In the genomic region with DNA sequence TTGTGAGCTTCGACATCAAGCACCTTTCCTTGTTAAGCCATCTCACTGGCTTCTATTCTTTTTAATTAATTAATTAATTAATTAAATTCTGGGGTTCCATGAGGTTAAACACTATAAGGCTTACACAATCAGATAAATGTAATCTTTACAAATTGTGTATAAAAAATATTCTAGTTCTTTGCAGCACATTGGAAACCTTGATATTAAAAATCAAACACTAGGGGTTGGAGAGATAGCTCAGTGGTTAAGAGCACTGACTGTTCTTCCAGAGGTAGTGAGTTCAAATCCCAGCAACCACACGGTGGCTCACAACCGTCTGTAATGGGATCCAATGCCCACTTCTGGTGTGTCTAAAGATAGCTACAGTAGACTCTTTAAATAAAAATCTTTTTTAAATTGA, we compare ENCODE assay signal across 40 mouse cellular contexts. TPM values are rescaled to one million over a fixed set of nuclear protein-coding genes. Genes with fewer than 3 reads are reported as not detected.
"Had no signal": no experiment of that assay in that cellular context is flagged by ENCODE, and none has a peak within 500 bp of the region (broad histone marks: within the 10 kb centered on the region; RNA-seq: fewer than 3 reads in every experiment).

No protein-coding gene starts in this region.

- H3K27me3 ChIP-seq: limb, embryonic 12.5 days; limb, embryonic 13.5 days; limb, embryonic 15.5 days; liver, embryonic 12.5 days; liver, embryonic 13.5 days; liver, embryonic 15.5 days; lung, embryonic 15.5 days; megakaryocyte, embryonic 14.5 days; midbrain, embryonic 12.5 days; midbrain, embryonic 13.5 days; midbrain, embryonic 15.5 days; neural tube, embryonic 12.5 days had no signal

- ATAC-seq: liver, embryonic 12.5 days; liver, postnatal 0 days; lung, postnatal 0 days; midbrain, embryonic 13.5 days; midbrain, embryonic 15.5 days; midbrain, embryonic 16.5 days had no signal

- DNase-seq: left cerebral cortex, postnatal 4 days; liver, embryonic 13.5 days; liver, postnatal 0 days; lung, adult 18-20 months; lung, adult 2 months; lung, embryonic 14.5 days; lung, postnatal 10 days; lung, postnatal 14 days; lung, postnatal 36 days; lung, postnatal 4 days; midbrain, embryonic 14.5 days had no signal

- H3K4me3 ChIP-seq: limb, embryonic 10.5 days; limb, embryonic 12.5 days; limb, embryonic 13.5 days; limb, embryonic 15.5 days; liver, embryonic 12.5 days; liver, embryonic 13.5 days; liver, embryonic 15.5 days; lung, embryonic 15.5 days; megakaryocyte, embryonic 14.5 days; midbrain, embryonic 10.5 days; midbrain, embryonic 12.5 days; midbrain, embryonic 13.5 days; midbrain, embryonic 15.5 days; myocyte; neural tube, embryonic 12.5 days had no signal

- H3K9ac ChIP-seq: limb, embryonic 12.5 days; limb, embryonic 13.5 days; limb, embryonic 15.5 days; liver, embryonic 12.5 days; liver, embryonic 13.5 days; liver, embryonic 14.5 days; liver, embryonic 15.5 days; liver, postnatal 0 days; lung, embryonic 14.5 days; lung, embryonic 15.5 days; midbrain, embryonic 12.5 days; midbrain, embryonic 13.5 days; midbrain, embryonic 15.5 days; neural tube, embryonic 12.5 days had no signal

- H3K4me1 ChIP-seq: limb, embryonic 12.5 days; lung, embryonic 15.5 days; midbrain, embryonic 10.5 days; midbrain, embryonic 12.5 days; midbrain, embryonic 13.5 days; midbrain, embryonic 15.5 days; neural tube, embryonic 12.5 days had no signal

- H3K9me3 ChIP-seq: limb, embryonic 10.5 days; limb, embryonic 12.5 days; limb, embryonic 13.5 days; limb, embryonic 15.5 days; liver, embryonic 12.5 days; liver, embryonic 13.5 days; liver, embryonic 15.5 days; lung, embryonic 15.5 days; megakaryocyte, embryonic 14.5 days; midbrain, embryonic 10.5 days; midbrain, embryonic 12.5 days; midbrain, embryonic 13.5 days; midbrain, embryonic 15.5 days; neural tube, embryonic 12.5 days had no signal

- H3K36me3 ChIP-seq: limb, embryonic 15.5 days; liver, embryonic 12.5 days; liver, embryonic 13.5 days; liver, embryonic 15.5 days; lung, embryonic 15.5 days; midbrain, embryonic 12.5 days; midbrain, embryonic 15.5 days; neural tube, embryonic 12.5 days had no signal

- H3K27ac ChIP-seq: limb, embryonic 10.5 days; limb, embryonic 12.5 days; limb, embryonic 13.5 days; limb, embryonic 15.5 days; liver, embryonic 12.5 days; liver, embryonic 13.5 days; liver, embryonic 14.5 days; liver, embryonic 15.5 days; lung, embryonic 15.5 days; macrophage; midbrain, embryonic 10.5 days; midbrain, embryonic 12.5 days; midbrain, embryonic 13.5 days; midbrain, embryonic 15.5 days; neural tube, embryonic 12.5 days had no signal

- H3K4me2 ChIP-seq: limb, embryonic 12.5 days; limb, embryonic 13.5 days; limb, embryonic 15.5 days; liver, embryonic 11.5 days; liver, embryonic 12.5 days; liver, embryonic 13.5 days; liver, embryonic 15.5 days; lung, embryonic 14.5 days; lung, embryonic 15.5 days; midbrain, embryonic 11.5 days; midbrain, embryonic 12.5 days; midbrain, embryonic 13.5 days; midbrain, embryonic 15.5 days; neural tube, embryonic 12.5 days had no signal

RNA-seq across cellular contexts. Expression of a gene that starts 33.4 kb away (rescaled TPM):
- total RNA-seq: left cerebral cortex, postnatal 10 days; left cerebral cortex, postnatal 14 days; left cerebral cortex, postnatal 25 days; left cerebral cortex, postnatal 36 days; left cerebral cortex, postnatal 4 days; megakaryocyte progenitor cell, adult 5-6 weeks; megakaryocyte-erythroid progenitor cell, adult 5-6 weeks; midbrain, postnatal 0 days had no signal
- polyA plus RNA-seq: liver, adult 2 months; liver, embryonic 12.5 days; midbrain, embryonic 10.5 days; midbrain, embryonic 13.5 days; midbrain, embryonic 14.5 days had no signal

RNA-seq across cellular contexts. Expression of a gene that starts 45.2 kb away (rescaled TPM):
- total RNA-seq: monocyte, adult 5-6 weeks had no signal
- polyA plus RNA-seq: macrophage had no signal
